Mouse (Mus musculus): ENCODE measurements around the gene Srsf9. TPM values are rescaled to one million over a fixed set of nuclear protein-coding genes. Genes with fewer than 3 reads are reported as not detected.
"Not testable (repeated sequence)": the region's sequence is repeated elsewhere in the genome, so short reads cannot be mapped to it uniquely, and the experiment has no call there.

Gene Srsf9
- polyA plus RNA-seq, 1 experiment from 2014 or later, result 137 TPM

DNA sequence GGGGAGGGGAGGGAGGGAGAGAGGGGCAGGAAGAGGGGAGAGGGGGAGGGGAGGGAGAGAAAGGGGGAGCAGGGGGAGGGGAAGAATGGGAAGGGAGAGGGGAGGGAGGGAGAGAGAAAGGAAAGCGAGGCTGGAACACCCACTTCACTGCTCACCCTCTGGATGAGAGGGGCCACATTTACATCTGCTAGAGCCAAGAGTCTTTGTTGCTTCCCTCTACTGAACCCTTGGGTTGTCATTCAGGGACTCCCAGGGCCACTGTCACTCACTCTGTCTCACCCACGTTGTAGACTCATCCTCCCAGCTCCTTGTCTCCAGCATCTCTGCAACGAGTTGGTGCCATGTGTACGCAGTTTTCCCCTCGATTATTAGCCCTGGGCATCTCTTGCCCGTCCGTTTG is 35.2 kb downstream of the Srsf9 start:
- DNase-seq (ENCODE audit: low read depth, low spot score) (no peak), ATAC-seq (no peak)
- TF ChIP-seq CTCF (IDR thresholded peaks at IDR 0.05), result no peak
- CTCF ChIA-PET, result no interaction called here
- H3K27me3 ChIP-seq, result no peaks in the 10 kb centered on the region
- in situ Hi-C loops (cut with MboI; ENCODE audit: low pct_unique_long_range_greater_than_20kb), result no loop called here
- POLR2A ChIA-PET, result no interaction called here

DNA sequence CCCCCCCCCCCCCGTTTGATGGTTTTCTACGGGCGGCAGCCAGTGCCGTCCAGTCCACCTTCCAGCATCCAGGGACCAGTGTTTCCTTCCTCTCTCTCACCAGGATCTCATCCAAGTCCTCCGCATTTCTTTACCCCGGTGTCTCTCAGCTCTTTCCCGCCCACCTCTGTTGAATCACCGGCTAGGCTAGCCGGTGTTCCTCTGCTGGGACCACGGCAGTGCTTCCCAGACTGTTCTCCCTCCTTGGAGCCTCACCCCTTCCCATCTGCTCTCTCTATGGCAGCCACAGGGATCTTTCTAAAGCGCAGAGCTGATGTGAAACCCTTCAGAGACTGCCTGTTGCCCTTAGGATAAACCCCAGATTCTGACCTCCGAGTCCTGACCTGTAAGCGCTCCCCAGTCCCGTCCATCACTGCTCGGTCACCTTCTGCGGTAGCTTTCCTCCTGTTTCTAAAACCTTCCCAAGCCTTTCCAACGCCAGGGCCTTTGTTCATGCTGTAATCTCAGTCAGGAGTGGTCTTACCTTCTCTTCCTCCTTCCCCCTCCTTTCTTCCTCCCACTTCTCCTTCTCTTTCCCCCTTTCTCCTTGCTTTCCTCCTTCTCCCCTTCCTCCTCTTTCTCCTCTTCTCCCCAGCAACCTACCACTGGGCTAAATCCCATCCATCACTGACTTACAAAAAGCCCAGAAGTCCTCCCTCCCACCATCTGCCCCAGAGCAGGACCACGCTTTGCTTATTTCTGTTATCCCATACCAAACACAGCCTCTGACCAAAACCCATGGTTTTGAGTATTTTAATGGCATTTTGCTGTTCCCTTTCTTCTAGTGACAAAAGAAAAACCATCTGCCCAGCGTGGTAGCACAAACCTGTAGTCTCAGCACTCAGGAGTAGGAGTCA is 36.1 kb downstream of the Srsf9 start:
- DNase-seq (ENCODE audit: low read depth, low spot score), result no peak
- in situ Hi-C loops (cut with MboI; ENCODE audit: low pct_unique_long_range_greater_than_20kb), result no loop called here
- ChIA-PET POLR2A (no interaction called here), CTCF (no interaction called here)
- no peak for TF ChIP-seq CTCF (IDR thresholded peaks at IDR 0.05)
- no peaks in the 10 kb centered on the region for H3K27me3 ChIP-seq
- no peak for ATAC-seq

DNA sequence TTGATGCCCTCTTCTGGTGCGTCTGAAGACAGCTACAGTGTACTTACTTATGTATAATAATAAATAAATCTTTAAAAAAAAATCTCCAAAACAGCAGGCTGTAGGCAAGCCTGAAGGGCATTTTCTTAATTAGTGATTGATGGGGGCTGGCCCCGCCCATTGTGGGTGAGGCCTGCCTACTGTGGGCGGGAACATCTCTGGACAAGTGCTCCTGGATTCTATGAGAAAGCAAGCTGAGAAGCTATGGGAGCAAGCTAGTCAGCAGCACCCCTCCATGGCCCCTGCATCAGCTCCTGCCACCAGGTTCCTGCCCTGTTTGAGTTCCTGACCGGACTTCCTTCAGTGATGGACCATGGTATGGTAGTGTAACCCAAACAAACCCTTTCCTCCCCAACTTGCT is 37.8 kb downstream of the Srsf9 start:
- no peak for DNase-seq (ENCODE audit: low read depth, low spot score)
- ChIA-PET POLR2A (interaction anchor here (0.7 kb wide), 1 partner anchor 39 kb away, joined by 3 read pairs; no protein-coding TSS in a partner anchor), CTCF (no interaction called here)
- in situ Hi-C loops (cut with MboI; ENCODE audit: low pct_unique_long_range_greater_than_20kb), result no loop called here
- no peak for ATAC-seq
- TF ChIP-seq CTCF (IDR thresholded peaks at IDR 0.05), result no peak
- H3K27me3 ChIP-seq, result no peaks in the 10 kb centered on the region

DNA sequence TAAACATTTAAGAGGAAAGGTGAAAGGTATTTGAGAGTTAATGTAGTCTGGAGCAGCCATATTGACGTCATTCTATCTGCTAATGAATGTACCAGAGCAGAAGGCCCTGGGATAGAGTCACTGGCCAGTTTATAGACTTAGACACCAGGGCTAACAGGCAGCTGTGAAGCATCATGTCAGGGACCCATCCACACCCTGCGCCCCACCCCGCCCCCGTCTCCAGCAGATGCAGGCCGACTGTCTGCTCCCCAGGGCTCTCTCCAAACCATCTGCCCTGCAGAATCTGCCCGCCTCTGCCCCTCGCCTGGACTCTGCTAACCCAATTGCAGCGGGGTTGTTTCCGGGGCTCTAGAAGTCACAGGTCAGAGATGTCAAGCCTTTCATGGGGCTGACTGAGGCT is 44.8 kb downstream of the Srsf9 start:
- in situ Hi-C loops (cut with MboI; ENCODE audit: low pct_unique_long_range_greater_than_20kb), result no loop called here
- ATAC-seq (no peak), DNase-seq (ENCODE audit: low read depth, low spot score) (no peak)
- no peaks in the 10 kb centered on the region for H3K27me3 ChIP-seq
- ChIA-PET POLR2A (no interaction called here), CTCF (interaction anchor here (1.1 kb wide), 1 partner anchor 69 kb away, joined by 5 read pairs; no protein-coding TSS in a partner anchor)
- TF ChIP-seq CTCF (IDR thresholded peaks at IDR 0.05), result no peak

DNA sequence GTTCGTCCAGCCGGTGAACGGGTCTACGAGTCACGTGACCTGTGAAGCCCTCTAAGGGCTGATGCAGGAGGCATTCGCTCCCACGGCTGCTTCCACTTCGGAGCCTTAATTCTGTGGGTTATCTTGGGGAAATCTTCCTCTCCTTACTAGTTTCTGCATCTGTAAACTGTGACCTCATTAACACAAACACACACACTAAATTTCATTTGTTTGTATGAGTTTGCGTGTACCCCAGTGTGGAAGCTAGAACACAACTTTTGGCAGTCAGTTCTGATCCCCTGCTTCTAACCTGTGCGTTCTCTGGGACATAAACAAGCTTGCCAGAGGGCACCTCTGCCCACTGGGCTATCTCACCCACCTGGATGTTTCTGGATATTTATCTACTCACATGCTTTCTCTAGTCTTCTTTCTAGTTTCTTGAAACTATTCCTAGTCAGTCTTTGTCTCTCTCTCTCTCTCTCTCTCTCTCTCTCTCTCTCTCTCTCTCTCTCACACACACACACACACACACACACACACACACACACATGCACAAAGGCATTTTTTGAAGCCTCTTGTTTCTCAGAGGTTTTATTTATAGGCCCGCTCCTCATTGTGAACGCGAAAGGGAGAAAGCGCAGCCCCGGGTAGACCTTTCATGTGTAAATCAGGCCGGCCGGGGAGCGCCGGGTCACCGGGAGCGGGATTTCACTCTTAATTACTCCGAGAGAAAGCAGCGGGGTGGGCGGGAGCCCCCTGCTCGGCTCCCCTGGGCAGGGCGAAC is 46.6 kb downstream of the Srsf9 start:
- ChIA-PET CTCF (no interaction called here), POLR2A (no interaction called here)
- H3K27me3 ChIP-seq, result no peaks in the 10 kb centered on the region
- ATAC-seq (no peak), DNase-seq (ENCODE audit: low read depth, low spot score) (no peak)
- no peak for TF ChIP-seq CTCF (IDR thresholded peaks at IDR 0.05)
- in situ Hi-C loops (cut with MboI; ENCODE audit: low pct_unique_long_range_greater_than_20kb), result no loop called here

DNA sequence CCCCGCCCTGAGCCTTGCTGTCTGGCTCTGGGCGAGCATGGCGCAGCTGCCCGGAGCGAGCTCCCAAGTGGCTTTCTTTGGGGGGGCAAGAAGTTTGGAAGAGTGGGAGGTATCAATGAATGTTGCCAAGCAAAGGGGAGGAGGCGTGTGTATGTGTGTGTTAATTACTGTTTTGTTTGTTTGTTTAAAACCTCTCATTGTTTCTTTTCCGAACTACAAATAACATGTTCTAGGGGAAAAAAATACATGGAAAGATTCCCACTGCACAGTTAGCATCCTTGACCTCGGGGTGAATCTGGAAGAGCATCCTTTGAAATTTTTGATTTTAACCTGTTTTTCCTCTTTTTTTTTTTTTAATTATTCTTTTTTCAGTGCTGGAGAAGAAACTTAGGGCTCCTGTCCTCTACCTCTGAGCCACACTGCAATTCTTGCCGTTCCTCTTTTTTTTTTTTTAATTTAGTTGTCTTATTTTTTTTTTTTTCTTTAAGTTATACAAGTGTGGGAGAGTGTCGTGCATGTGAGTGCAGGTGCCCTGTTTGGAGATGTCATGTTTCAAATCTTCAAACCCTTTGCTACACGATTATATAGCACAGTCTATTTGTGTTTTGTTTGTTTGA is 47.3 kb downstream of the Srsf9 start:
- H3K27me3 ChIP-seq, result no peaks in the 10 kb centered on the region
- POLR2A ChIA-PET, result no interaction called here
- ATAC-seq (no peak), DNase-seq (ENCODE audit: low read depth, low spot score) (no peak)
- CTCF ChIA-PET, result no interaction called here
- in situ Hi-C loops (cut with MboI; ENCODE audit: low pct_unique_long_range_greater_than_20kb), result no loop called here
- no peak for TF ChIP-seq CTCF (IDR thresholded peaks at IDR 0.05)

DNA sequence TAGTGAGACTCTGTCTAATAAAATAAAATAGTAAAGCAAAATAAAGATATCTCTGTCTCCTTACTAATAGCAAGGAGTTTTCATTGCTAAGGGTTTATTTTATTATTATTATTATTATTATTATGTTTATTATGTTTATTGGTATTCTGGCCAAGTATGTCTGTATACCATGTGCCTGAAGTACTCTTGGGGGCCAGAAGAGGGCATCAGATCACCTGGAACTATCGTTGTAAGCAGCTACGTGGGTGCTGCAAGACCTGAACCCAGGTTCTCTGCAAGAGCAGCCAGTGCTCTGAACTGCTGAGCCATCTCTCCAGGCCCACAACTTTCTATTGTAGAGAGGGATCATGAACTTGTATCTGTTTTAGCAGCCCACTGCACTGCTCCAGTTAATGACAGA is 48.5 kb downstream of the Srsf9 start:
- POLR2A ChIA-PET, result no interaction called here
- in situ Hi-C loops (cut with MboI; ENCODE audit: low pct_unique_long_range_greater_than_20kb), result no loop called here

DNA sequence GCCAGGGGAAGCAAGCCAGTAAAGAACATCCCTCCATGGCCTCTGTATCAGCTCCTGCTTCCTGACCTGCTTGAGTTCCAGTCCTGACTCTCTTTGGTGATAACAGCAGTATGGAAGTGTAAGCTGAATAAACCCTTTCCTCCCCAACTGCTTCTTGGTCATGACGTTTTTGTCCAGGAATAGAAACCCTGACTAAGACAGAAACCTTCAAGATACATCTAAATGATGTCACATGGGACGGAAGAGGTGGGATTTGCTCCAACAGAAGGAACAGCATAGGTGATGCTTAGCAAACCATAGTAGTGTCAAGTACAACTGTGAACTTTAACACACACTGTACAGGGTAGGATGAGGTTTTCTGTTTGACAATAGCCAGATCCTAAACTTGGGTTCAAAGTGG is 51.9 kb downstream of the Srsf9 start:
- DNase-seq (ENCODE audit: low read depth, low spot score); H3K27me3 ChIP-seq; ATAC-seq; in situ Hi-C loops (cut with MboI; ENCODE audit: low pct_unique_long_range_greater_than_20kb); POLR2A ChIA-PET: not testable (repeated sequence)
- CTCF ChIA-PET, result interaction anchor here (0.9 kb wide), 1 partner anchor 9 kb away, joined by 3 read pairs; no protein-coding TSS in a partner anchor

More for the DNA sequence above, 48.5 kb downstream of the Srsf9 start:
- H3K27me3 ChIP-seq, result no peaks in the 10 kb centered on the region
- CTCF ChIA-PET, result no interaction called here
- TF ChIP-seq CTCF (IDR thresholded peaks at IDR 0.05), result no peak
- DNase-seq (ENCODE audit: low read depth, low spot score), result no peak
- no peak for ATAC-seq

Other genes starting within 250 kb of the Srsf9 start
- gene Gm10401, start 228.9 kb upstream of the Srsf9 start, polyA plus RNA-seq (2021), result not detected
- 141 TPM for gene Acads, start 207.8 kb upstream of the Srsf9 start, polyA plus RNA-seq (2021)
- gene Unc119b, start 192.2 kb upstream of the Srsf9 start, polyA plus RNA-seq (2021), result 98.3 TPM
- 294 TPM for gene Mlec, start 169.0 kb upstream of the Srsf9 start, polyA plus RNA-seq (2021)
- gene Cabp1, start 132.8 kb upstream of the Srsf9 start, polyA plus RNA-seq (2021), result 0.05 TPM
- gene Pop5, start 91.3 kb upstream of the Srsf9 start, polyA plus RNA-seq (2021), result 123 TPM
- gene Rnf10, start 54.3 kb upstream of the Srsf9 start, polyA plus RNA-seq (2021), result 286 TPM
- 49.9 TPM for gene Coq5, start 47.5 kb upstream of the Srsf9 start, polyA plus RNA-seq (2021)
- gene Dynll1, start 26.2 kb upstream of the Srsf9 start, polyA plus RNA-seq (2021), result 704 TPM
- 23.5 TPM for gene Gatc, start 14.0 kb downstream of the Srsf9 start, polyA plus RNA-seq (2021)
- gene Triap1, start 14.0 kb downstream of the Srsf9 start, polyA plus RNA-seq (2021), result 46.1 TPM
- gene Cox6a1, start 21.8 kb downstream of the Srsf9 start, polyA plus RNA-seq (2021), result 1,264 TPM
- 22.2 TPM for gene Msi1, start 102.4 kb downstream of the Srsf9 start, polyA plus RNA-seq (2021)
- not detected for gene Pla2g1b, start 139.1 kb downstream of the Srsf9 start, polyA plus RNA-seq (2021)
- 34.6 TPM for gene Sirt4, start 157.5 kb downstream of the Srsf9 start, polyA plus RNA-seq (2021)
- 136 TPM for gene Pxn, start 179.5 kb downstream of the Srsf9 start, polyA plus RNA-seq (2021)
- 1,079 TPM for gene Rplp0, start 232.3 kb downstream of the Srsf9 start, polyA plus RNA-seq (2021)
- 97.6 TPM for gene Gcn1l1, start 238.1 kb downstream of the Srsf9 start, polyA plus RNA-seq (2021)

All from Patski (cell line).